Mouse (Mus musculus): ENCODE results near the gene Lamb3. TPM values are rescaled to one million over a fixed set of nuclear protein-coding genes. Genes with fewer than 3 reads are reported as not detected.

Lamb3 gene
- polyA plus RNA-seq, 1 experiment: 2.7 TPM

GRCm38 (mm10) chr1:193323686-193324085, 116.2 kb downstream of the Lamb3 start:
- no peak for DNase-seq
- 92% methylated on average over 6 of the region's 6 CpGs for WGBS
- H3K27ac ChIP-seq (ENCODE audit: insufficient read depth, low read depth, low read length): no peak overlapping the region
- no peak overlapping the region for H3K4me3 ChIP-seq (ENCODE audit: insufficient read depth, low read depth, low read length)
- TF ChIP-seq CTCF (conservative IDR thresholded peaks at IDR 0.05; ENCODE audit: insufficient read depth, insufficient read length, low read depth, low read length) (no peak), POLR2A (IDR thresholded peaks at IDR 0.05; ENCODE audit: low read depth, low read length) (no peak)
- H3K27me3 ChIP-seq (replicated peaks; ENCODE audit: control insufficient read depth, insufficient read depth, low read length): no peaks in the 10 kb centered on the region
- no peaks in the 10 kb centered on the region for H3K36me3 ChIP-seq (ENCODE audit: control insufficient read depth, insufficient read depth, low read length)
- H3K4me1 ChIP-seq (ENCODE audit: control insufficient read depth, insufficient read depth, low read length): peaks cover 17% of the 10 kb centered on the region

DNA sequence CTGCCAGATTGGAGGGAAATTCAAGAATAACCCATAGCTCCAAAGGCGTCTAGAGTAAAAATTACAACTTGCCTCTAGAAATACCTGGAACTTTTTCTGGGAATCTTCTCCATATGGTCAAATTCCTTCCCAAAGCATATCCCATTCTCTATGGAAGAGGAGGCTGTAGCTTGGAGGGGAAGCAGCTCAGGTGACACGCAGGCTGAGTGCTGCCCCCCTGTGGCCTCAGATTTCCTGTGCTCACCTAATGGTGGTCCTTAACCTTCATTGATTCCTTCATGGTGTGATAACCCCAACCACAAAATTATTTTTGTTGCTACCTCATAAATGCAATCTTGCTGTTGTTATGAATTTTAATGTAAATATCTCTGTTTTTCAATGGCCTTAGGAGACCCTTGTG, 116.7 kb downstream of the Lamb3 start:
- Histone ChIP-seq H3K36me3 (ENCODE audit: control insufficient read depth, insufficient read depth, low read length) (no peaks in the 10 kb centered on the region), H3K27me3 (replicated peaks; ENCODE audit: control insufficient read depth, insufficient read depth, low read length) (no peaks in the 10 kb centered on the region), H3K4me3 (ENCODE audit: insufficient read depth, low read depth, low read length) (no peak overlapping the region), H3K27ac (ENCODE audit: insufficient read depth, low read depth, low read length) (no peak overlapping the region), H3K4me1 (ENCODE audit: control insufficient read depth, insufficient read depth, low read length) (peaks cover 17% of the 10 kb centered on the region)
- peak; percentile 78 for TF ChIP-seq CTCF (conservative IDR thresholded peaks at IDR 0.05; ENCODE audit: insufficient read depth, insufficient read length, low read depth, low read length)
- no peak for TF ChIP-seq POLR2A (IDR thresholded peaks at IDR 0.05; ENCODE audit: low read depth, low read length)
- DNase-seq: peak; percentile 67
- 60% methylated on average over 2 of the region's 2 CpGs for WGBS

- 95% methylated on average over 6 of the region's 6 CpGs for WGBS
- Histone ChIP-seq H3K27ac (ENCODE audit: insufficient read depth, low read depth, low read length) (peak overlapping the region; percentile 93), H3K4me3 (ENCODE audit: insufficient read depth, low read depth, low read length) (no peak overlapping the region), H3K4me1 (ENCODE audit: control insufficient read depth, insufficient read depth, low read length) (peaks cover 22% of the 10 kb centered on the region), H3K27me3 (replicated peaks; ENCODE audit: control insufficient read depth, insufficient read depth, low read length) (no peaks in the 10 kb centered on the region), H3K36me3 (ENCODE audit: control insufficient read depth, insufficient read depth, low read length) (no peaks in the 10 kb centered on the region)
- TF ChIP-seq CTCF (conservative IDR thresholded peaks at IDR 0.05; ENCODE audit: insufficient read depth, insufficient read length, low read depth, low read length): no peak
- no peak for TF ChIP-seq POLR2A (IDR thresholded peaks at IDR 0.05; ENCODE audit: low read depth, low read length)
- no peak for DNase-seq
Observed at GRCm38 (mm10) chr1:193325891-193326290, 118.4 kb downstream of the Lamb3 start.

DNA sequence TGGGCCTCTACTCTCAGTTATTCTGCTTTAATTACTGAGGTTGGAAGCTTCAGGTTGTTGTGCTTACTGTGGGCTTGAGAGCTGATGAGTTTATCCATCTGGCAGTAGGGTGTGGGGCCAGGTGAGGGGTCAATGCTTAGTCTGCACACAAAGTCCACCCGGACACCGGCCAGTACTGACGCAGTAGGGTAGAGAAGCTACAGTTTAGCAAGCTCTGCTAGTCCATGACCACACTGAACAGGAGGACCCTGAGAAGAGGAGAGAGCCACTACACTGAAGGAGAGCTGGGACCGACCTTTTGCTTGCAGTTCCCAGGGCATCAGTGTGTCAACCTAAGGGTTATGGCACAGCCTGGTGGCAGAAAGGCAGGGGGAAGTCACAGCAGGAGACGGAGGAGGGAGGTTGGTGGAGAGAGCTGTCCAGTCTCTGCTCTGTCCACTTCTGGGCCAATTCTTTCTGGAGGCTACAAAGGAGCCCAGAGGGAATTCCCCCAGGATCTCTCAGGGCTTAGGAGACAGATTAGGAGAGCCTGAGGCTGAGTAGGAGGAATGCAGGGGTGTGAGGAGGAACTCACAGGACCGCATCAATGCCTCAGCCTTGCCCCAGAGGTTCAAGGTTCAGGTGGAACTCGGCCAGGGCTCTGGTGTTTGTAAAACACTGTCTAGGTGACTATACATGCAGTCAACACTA, 119.1 kb downstream of the Lamb3 start:
- H3K4me1 ChIP-seq (ENCODE audit: control insufficient read depth, insufficient read depth, low read length): peaks cover 22% of the 10 kb centered on the region
- 40% methylated on average over 7 of the region's 7 CpGs for WGBS
- no peaks in the 10 kb centered on the region for H3K27me3 ChIP-seq (replicated peaks; ENCODE audit: control insufficient read depth, insufficient read depth, low read length)
- peak; percentile 45 for TF ChIP-seq CTCF (conservative IDR thresholded peaks at IDR 0.05; ENCODE audit: insufficient read depth, insufficient read length, low read depth, low read length)
- no peak for TF ChIP-seq POLR2A (IDR thresholded peaks at IDR 0.05; ENCODE audit: low read depth, low read length)
- no peaks in the 10 kb centered on the region for H3K36me3 ChIP-seq (ENCODE audit: control insufficient read depth, insufficient read depth, low read length)
- H3K4me3 ChIP-seq (ENCODE audit: insufficient read depth, low read depth, low read length): no peak overlapping the region
- peak; percentile 95 for DNase-seq
- peak overlapping the region; percentile 94 for H3K27ac ChIP-seq (ENCODE audit: insufficient read depth, low read depth, low read length)

DNA sequence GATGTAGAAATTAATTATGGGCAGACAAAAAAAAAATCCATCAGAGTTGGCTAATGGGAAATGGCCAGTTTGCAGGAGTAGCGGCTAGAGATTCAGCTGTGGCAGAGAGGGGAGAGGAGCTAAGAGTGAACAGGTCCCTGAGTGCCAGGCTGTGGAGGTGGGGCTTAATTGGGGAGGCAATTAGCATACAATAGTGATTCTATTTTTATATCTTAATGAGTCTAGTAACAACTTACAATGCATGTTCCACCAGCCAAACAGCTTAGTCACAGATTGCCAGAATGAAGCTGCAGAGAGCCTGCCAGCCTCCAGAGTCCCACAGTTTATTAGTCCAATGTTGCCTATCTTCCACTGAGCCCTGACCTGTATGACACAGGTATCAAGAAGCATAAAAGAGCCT, 119.7 kb downstream of the Lamb3 start:
- H3K4me3 ChIP-seq (ENCODE audit: insufficient read depth, low read depth, low read length): no peak overlapping the region
- no peaks in the 10 kb centered on the region for H3K27me3 ChIP-seq (replicated peaks; ENCODE audit: control insufficient read depth, insufficient read depth, low read length)
- 67% methylated on average over 1 of the region's 1 CpGs for WGBS
- peaks cover 22% of the 10 kb centered on the region for H3K4me1 ChIP-seq (ENCODE audit: control insufficient read depth, insufficient read depth, low read length)
- TF ChIP-seq CTCF (conservative IDR thresholded peaks at IDR 0.05; ENCODE audit: insufficient read depth, insufficient read length, low read depth, low read length) (no peak), POLR2A (IDR thresholded peaks at IDR 0.05; ENCODE audit: low read depth, low read length) (no peak)
- H3K36me3 ChIP-seq (ENCODE audit: control insufficient read depth, insufficient read depth, low read length): no peaks in the 10 kb centered on the region
- peak; percentile 55 for DNase-seq
- peak overlapping the region; percentile 69 for H3K27ac ChIP-seq (ENCODE audit: insufficient read depth, low read depth, low read length)

DNA sequence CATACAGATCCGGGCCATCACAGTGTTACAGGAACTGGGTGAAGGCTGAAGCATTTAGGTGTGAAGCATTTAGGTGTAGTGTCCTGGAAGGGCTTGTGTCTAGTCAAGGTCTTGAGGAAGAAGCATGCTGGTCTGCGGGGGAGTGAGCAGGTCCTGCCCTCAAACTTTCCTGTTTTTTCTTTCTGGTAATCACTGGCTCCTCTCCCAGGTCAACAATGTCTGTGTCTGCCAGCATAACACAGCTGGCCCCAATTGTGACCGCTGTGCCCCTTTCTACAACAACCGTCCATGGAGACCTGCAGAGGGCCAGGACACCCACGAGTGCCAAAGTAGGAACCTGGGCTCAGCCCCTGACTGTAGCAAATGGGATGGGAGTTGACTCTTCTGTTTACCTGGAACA, 120.2 kb downstream of the Lamb3 start:
- no peaks in the 10 kb centered on the region for H3K36me3 ChIP-seq (ENCODE audit: control insufficient read depth, insufficient read depth, low read length)
- DNase-seq: peak; percentile 42
- peaks cover 22% of the 10 kb centered on the region for H3K4me1 ChIP-seq (ENCODE audit: control insufficient read depth, insufficient read depth, low read length)
- TF ChIP-seq CTCF (conservative IDR thresholded peaks at IDR 0.05; ENCODE audit: insufficient read depth, insufficient read length, low read depth, low read length) (no peak; the same call in 1 of the 2 replicates), POLR2A (IDR thresholded peaks at IDR 0.05; ENCODE audit: low read depth, low read length) (no peak)
- peak overlapping the region; percentile 69 for H3K27ac ChIP-seq (ENCODE audit: insufficient read depth, low read depth, low read length)
- no peaks in the 10 kb centered on the region for H3K27me3 ChIP-seq (replicated peaks; ENCODE audit: control insufficient read depth, insufficient read depth, low read length)
- H3K4me3 ChIP-seq (ENCODE audit: insufficient read depth, low read depth, low read length): no peak overlapping the region
- WGBS: 33% methylated on average over 5 of the region's 5 CpGs

DNA sequence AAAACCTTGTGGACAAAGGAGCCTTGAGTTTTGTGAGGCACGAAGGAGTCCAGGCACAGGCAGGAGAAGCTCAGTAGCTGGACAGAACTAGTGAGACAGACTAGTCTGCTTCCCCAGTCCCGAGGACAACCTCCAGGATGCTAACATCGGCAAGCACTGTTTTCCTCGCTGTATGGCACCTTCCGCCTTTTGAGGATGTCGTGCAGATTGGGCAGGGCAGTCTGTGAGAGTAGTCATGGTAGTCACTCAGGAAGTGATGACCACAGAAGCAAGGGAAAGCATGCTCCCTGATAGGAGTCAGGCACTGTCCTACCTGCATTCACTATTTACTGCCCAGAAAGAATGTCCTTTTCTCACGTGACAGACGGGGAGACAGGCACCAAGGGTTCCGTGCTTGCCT, 122.1 kb downstream of the Lamb3 start:
- TF ChIP-seq CTCF (conservative IDR thresholded peaks at IDR 0.05; ENCODE audit: insufficient read depth, insufficient read length, low read depth, low read length) (no peak), POLR2A (IDR thresholded peaks at IDR 0.05; ENCODE audit: low read depth, low read length) (no peak)
- no peaks in the 10 kb centered on the region for H3K36me3 ChIP-seq (ENCODE audit: control insufficient read depth, insufficient read depth, low read length)
- WGBS: 65% methylated on average over 9 of the region's 9 CpGs
- no peak overlapping the region for H3K27ac ChIP-seq (ENCODE audit: insufficient read depth, low read depth, low read length)
- DNase-seq: no peak
- no peaks in the 10 kb centered on the region for H3K27me3 ChIP-seq (replicated peaks; ENCODE audit: control insufficient read depth, insufficient read depth, low read length)
- peaks cover 22% of the 10 kb centered on the region for H3K4me1 ChIP-seq (ENCODE audit: control insufficient read depth, insufficient read depth, low read length)
- H3K4me3 ChIP-seq (ENCODE audit: insufficient read depth, low read depth, low read length): no peak overlapping the region
